Mouse (Mus musculus) ES-Bruce4 (cell line): ENCODE data around the gene Slc34a3. TPM values are rescaled to one million over a fixed set of nuclear protein-coding genes. Genes with fewer than 3 reads are reported as not detected.
A peak's percentile ranks its signal among the peaks of the same experiment; 100 is the strongest.

ENCODE experiments used
- H3K27ac ChIP-seq: 2 replicates; pipeline ENCODE4 v1.5.1; 2012; ENCODE audit warnings: low read length, inconsistent platforms; ENCODE audit not compliant: insufficient read depth
- H3K27me3 ChIP-seq: 2 replicates; pipeline ENCODE4 v1.6.1; 2012; ENCODE audit warnings: mild to moderate bottlenecking, low read length, inconsistent platforms; ENCODE audit not compliant: control insufficient read depth, poor library complexity, insufficient read depth, severe bottlenecking
- H3K36me3 ChIP-seq: 2 replicates; pipeline ENCODE4 v1.6.1; 2012; ENCODE audit warnings: inconsistent platforms, mild to moderate bottlenecking, low read length, moderate library complexity; ENCODE audit not compliant: control insufficient read depth, poor library complexity, insufficient read depth, severe bottlenecking
- H3K4me1 ChIP-seq: one replicate; pipeline ENCODE4 v1.8.1; 2011; ENCODE audit warnings: low read length; ENCODE audit not compliant: control insufficient read depth, insufficient read depth
- H3K4me3 ChIP-seq: 2 replicates; pipeline ENCODE4 v1.5.1; 2011; ENCODE audit warnings: low read depth, mild to moderate bottlenecking, low read length
- H3K9ac ChIP-seq: 2 replicates; pipeline ENCODE4 v1.6.1; 2012; ENCODE audit warnings: low read depth, mild to moderate bottlenecking, inconsistent platforms; ENCODE audit not compliant: poor library complexity, severe bottlenecking
- H3K9me3 ChIP-seq: replicated peaks from 2 replicates; pipeline ENCODE4 v1.6.1; 2012; ENCODE audit warnings: mild to moderate bottlenecking, low read length, inconsistent platforms; ENCODE audit not compliant: control insufficient read depth, poor library complexity, insufficient read depth, severe bottlenecking
- CTCF ChIP-seq: IDR thresholded peaks from one replicate; pipeline ENCODE4 v1.8.1; 2011; ENCODE audit warnings: low read depth, low read length
- EP300 ChIP-seq: IDR thresholded peaks from 2 replicates; pipeline ENCODE4 v1.6.1; 2011; ENCODE audit warnings: low read depth, low read length; ENCODE audit not compliant: insufficient read depth
- POLR2A ChIP-seq: IDR thresholded peaks from one replicate; pipeline ENCODE4 v1.8.1; 2011; ENCODE audit warnings: low read length; ENCODE audit not compliant: insufficient read depth
- polyA plus RNA-seq: library from polyadenylated mRNA; stranded (reverse); fragments of >200 nt; gene quantifications from 2 replicates; pipeline ENCODE4 v1.2.4, GENCODE M21; 2011; ENCODE audit warnings: low read depth; ENCODE audit not compliant: missing spikeins, insufficient read depth, insufficient read length

Gene Slc34a3
- polyA plus RNA-seq, 1 experiment, result 1.0 TPM

DNA sequence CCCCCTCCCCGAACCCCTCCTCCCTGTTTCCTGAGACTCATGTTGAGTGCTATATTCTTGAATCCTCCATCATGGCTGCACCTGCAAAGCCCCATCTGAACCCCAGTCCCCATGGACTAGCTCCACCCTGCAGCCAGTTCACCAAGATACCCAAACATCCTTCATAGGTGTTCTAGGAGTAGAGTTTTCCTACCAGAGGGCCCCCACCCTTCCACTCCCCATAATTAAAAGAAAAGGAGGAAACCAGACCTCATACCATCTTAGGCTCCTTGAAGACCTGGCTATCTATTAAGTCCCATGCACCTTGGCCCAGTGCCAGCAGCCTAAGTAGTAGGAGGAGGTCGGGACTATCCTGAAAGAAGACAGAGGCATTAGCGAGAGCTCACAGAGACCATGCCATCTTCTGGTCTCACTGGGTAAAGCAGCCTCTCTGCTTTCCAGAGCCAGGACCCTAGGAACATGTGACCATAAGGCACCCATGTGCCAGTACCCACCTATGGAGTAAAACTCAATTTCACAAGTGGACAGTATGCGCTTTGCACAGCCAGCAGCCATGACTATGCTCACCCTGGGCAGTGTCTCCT, 30.4 kb downstream of the Slc34a3 start:
- H3K4me1 ChIP-seq, result no peaks in the 10 kb centered on the region
- H3K27ac ChIP-seq, result no peak overlapping the region
- H3K9ac ChIP-seq, result no peak overlapping the region
- no peaks in the 10 kb centered on the region for H3K27me3 ChIP-seq
- TF ChIP-seq CTCF, result no peak
- TF ChIP-seq POLR2A, result no peak
- no peak for TF ChIP-seq EP300
- H3K9me3 ChIP-seq, result no peaks in the 10 kb centered on the region
- peaks cover 33% of the 10 kb centered on the region for H3K36me3 ChIP-seq
- H3K4me3 ChIP-seq, result no peak overlapping the region

DNA sequence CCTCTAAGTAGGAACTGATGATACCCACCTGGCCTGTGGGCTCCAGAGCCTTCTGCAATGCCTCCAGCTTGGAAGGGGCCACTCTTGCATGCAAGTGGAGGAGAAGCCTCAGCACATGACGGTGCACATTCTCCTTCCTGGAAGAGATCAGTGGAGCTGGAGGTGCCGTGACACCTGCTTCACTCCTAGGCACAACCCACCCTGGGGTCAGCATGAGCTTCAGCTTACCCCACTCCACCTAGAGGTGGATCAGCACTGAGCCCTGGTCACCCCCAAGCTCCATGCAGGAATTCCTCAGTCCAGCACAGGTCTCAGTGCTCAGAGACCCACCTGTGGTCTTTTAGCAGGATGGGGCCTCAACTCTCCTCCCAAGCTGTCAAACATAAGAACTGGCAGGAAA, 33.5 kb downstream of the Slc34a3 start:
- Histone ChIP-seq H3K27me3 (no peaks in the 10 kb centered on the region), H3K4me3 (no peak overlapping the region), H3K4me1 (no peaks in the 10 kb centered on the region), H3K36me3 (peaks cover 33% of the 10 kb centered on the region), H3K9me3 (no peaks in the 10 kb centered on the region), H3K9ac (no peak overlapping the region), H3K27ac (no peak overlapping the region)
- TF ChIP-seq EP300, result no peak
- no peak for TF ChIP-seq POLR2A
- TF ChIP-seq CTCF, result no peak

DNA sequence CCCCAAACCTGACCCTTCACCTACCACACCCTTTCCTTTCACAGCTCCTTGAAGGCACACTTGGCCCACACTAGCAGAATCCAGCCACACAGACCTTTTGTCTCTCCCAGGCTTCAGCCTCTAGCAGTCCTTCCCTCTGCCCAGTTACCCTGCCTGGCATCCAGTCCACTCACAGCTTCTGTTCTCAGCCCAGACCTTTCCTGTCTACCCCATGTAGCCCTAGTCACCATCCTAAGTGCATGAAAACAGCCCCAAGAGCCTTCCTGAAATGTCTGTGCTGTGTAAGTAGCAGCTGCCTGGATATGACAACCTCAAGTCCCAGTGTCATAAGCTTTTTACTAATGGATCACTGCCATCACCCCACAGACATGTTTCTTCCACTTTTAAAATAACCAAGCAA, 36.2 kb downstream of the Slc34a3 start:
- Histone ChIP-seq H3K4me3 (no peak overlapping the region), H3K27ac (no peak overlapping the region), H3K36me3 (peaks cover 22% of the 10 kb centered on the region), H3K9me3 (no peaks in the 10 kb centered on the region), H3K9ac (no peak overlapping the region), H3K27me3 (no peaks in the 10 kb centered on the region), H3K4me1 (no peaks in the 10 kb centered on the region)
- TF ChIP-seq POLR2A (no peak), CTCF (no peak), EP300 (no peak)

DNA sequence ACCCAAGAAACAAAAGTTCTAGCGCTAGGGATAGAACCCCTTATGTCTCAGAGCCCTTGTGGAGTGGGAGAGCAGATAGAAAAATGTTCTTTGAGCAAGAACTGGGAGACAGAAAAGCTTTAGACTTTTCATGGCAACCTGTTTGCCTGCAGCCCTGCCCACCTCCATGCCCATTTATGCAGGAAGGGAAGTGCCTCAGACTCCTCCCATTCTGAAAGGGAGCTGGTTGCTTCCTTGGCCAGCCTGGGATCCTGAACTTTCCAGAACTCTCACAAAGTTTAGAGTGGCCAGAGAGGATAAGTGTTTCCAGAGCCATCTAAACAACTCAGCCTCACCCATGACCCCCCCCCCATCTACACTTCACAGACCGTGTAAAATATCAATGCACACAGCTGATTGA, 37.0 kb downstream of the Slc34a3 start:
- Histone ChIP-seq H3K27me3 (no peaks in the 10 kb centered on the region), H3K9ac (0 out of 2 replicates have a peak overlapping the region, but pooled peaks have one; percentile 8)

DNA sequence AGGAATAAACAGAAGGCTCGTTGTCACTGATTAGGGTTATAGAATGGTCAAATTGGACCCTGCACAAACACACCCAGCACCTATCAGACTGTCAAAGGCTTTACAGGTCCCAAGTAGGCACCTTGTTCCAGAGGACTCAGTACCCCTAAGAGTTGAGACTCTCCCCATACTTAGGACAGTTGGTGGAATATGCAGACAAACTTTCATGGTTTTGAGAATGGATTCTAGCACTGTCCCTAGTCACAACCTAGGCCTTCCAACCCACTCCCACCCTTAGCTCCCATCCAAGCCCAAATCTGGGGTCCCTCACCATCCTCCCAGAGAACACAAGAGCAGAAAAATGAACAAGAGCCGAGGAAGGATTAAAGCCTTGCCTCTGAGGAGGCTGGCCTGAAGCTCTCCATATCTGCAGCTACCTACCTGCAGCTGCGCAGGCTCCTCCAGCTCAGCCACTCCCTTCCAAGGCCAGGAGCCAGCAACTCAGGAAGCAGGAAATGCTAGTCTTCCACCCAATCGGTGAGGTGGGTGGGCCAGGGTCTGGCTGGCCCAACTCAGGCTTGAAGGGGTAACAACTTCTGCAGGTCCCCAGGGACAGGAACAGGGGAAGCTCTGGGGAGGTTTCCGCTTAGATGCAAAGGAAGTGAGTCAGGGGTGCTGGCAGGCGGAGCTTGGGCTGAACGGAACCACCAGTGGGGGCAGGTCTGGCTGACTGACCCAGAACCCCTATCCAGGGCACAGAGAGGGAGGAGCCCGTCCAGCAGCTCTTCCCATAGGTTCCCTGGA, 37.8 kb downstream of the Slc34a3 start, which contains the start of gene Tor4a:
Gene Tor4a (minus strand): TSS at position 715 of the 783 bp plus-strand sequence.
- H3K36me3 ChIP-seq, result peaks cover 15% of the 10 kb centered on the region
- no peaks in the 10 kb centered on the region for H3K27me3 ChIP-seq
- no peaks in the 10 kb centered on the region for H3K9me3 ChIP-seq
- peak within 1 kb of the TSS; percentile 8 for H3K9ac ChIP-seq
- H3K27ac ChIP-seq, result peak within 1 kb of the TSS; percentile 68
- H3K4me3 ChIP-seq, result peak within 1 kb of the TSS; percentile 55
- no peaks in the 10 kb centered on the region for H3K4me1 ChIP-seq
- TF ChIP-seq POLR2A, result no peak
- TF ChIP-seq CTCF, result no peak
- no peak for TF ChIP-seq EP300

More for the DNA sequence above, 37.0 kb downstream of the Slc34a3 start:
- peaks cover 16% of the 10 kb centered on the region for H3K36me3 ChIP-seq
- H3K27ac ChIP-seq, result 0 out of 2 replicates have a peak overlapping the region, but pooled peaks have one; percentile 52
- no peaks in the 10 kb centered on the region for H3K9me3 ChIP-seq
- no peaks in the 10 kb centered on the region for H3K4me1 ChIP-seq
- TF ChIP-seq EP300 (no peak), CTCF (no peak), POLR2A (no peak)
- no peak overlapping the region for H3K4me3 ChIP-seq
